12 mouse cellular contexts compared by ENCODE assay signal in the genomic region with DNA sequence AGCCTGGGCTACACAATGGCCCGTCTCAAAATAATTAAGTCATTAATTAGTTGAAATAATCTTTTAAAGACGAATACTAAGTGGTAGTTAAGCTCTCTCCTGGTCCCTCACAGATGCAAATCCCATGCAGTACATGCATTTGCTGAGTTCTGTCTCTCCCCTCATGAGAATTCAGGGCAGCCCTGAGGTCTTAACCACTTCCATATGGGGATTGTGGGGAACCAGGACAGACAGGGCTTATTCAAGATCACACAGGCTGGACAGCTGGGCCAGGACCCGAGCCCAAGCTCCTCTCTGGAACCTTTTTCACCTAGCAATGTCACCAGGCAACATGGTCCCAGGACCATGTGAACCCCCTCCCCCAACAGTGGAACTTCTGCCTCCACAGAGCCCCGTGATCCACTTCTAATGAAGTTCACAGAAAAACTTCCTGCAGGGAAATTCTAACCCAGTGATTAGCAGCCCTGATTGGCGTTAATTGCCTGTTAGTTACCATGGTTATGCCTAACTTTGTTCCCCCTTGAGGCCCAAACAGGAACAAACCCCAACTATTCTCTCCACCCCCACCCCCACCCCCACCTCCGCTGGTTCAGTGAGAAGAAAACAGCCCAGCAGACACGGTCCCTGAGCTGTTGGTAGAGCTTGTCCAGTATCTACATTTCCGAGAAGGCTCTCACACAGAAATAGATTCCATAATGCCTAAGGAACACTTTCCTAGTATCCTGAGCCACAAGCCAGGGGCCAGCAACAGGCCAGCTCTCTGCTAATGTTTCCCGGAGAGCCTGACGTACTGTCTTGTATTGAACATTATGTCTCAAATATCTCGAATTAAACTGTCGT. TPM values are rescaled to one million over a fixed set of nuclear protein-coding genes. Genes with fewer than 3 reads are reported as not detected.
DNase-seq lines count a peak whose midpoint lies in the region; ATAC-seq and TF ChIP-seq lines count a peak whose summit lies in the region.
"Had no signal": no experiment of that assay in that cellular context is flagged by ENCODE, and none has a peak within 500 bp of the region (broad histone marks: within the 10 kb centered on the region; RNA-seq: fewer than 3 reads in every experiment).

No protein-coding gene starts in this region.

- no peaks in the 10 kb centered on the region for H3K27me3 ChIP-seq in forebrain, embryonic 14.5 days (replicated peaks; ENCODE audit: control insufficient read depth, insufficient read depth, low read length)
- H3K27me3 ChIP-seq in neural tube, embryonic 14.5 days (ENCODE audit: control insufficient read depth, insufficient read depth, low read length) = no peaks in the 10 kb centered on the region
- H3K27me3 ChIP-seq: liver, embryonic 13.5 days had no signal

- TF ChIP-seq CTCF in layer of hippocampus, adult 2 months (conservative IDR thresholded peaks at IDR 0.05) = peak; percentile 33

- peak; percentile 86 for ATAC-seq in forebrain, embryonic 14.5 days
- peak; percentile 25; the same call in 1 of the 2 replicates for ATAC-seq in neural tube, embryonic 14.5 days (ENCODE audit: low read depth)
- ATAC-seq: activated CD4-positive, CD25-positive, alpha-beta regulatory T cell, adult 4 months had no signal

- no peaks in the 10 kb centered on the region for H3K9me3 ChIP-seq in forebrain, embryonic 14.5 days (replicated peaks; ENCODE audit: control insufficient read depth, low read length)
- no peaks in the 10 kb centered on the region for H3K9me3 ChIP-seq in neural tube, embryonic 14.5 days (ENCODE audit: control insufficient read depth, low read length)
- H3K9me3 ChIP-seq: liver, embryonic 13.5 days had no signal

- intact Hi-C loops in left cerebral cortex, postnatal 14 days (cut with DNase I) = no loop called here

- no peak overlapping the region for H3K4me3 ChIP-seq in layer of hippocampus, adult 2 months
- no peak overlapping the region for H3K4me3 ChIP-seq in forebrain, embryonic 14.5 days (ENCODE audit: low read depth, low read length)
- no peak overlapping the region for H3K4me3 ChIP-seq in neural tube, embryonic 14.5 days (ENCODE audit: low read depth, low read length)
- H3K4me3 ChIP-seq: erythroblast, embryonic 14.5 days; liver, embryonic 13.5 days had no signal

- H3K4me1 ChIP-seq in forebrain, embryonic 14.5 days (ENCODE audit: control insufficient read depth, insufficient read depth, low read length) = peaks cover 3% of the 10 kb centered on the region; the same call in 1 of the 2 replicates
- H3K4me1 ChIP-seq in neural tube, embryonic 14.5 days (ENCODE audit: control insufficient read depth, insufficient read depth, low read length) = no peaks in the 10 kb centered on the region
- H3K4me1 ChIP-seq: liver, embryonic 13.5 days had no signal

- H3K4me2 ChIP-seq in forebrain, embryonic 14.5 days (ENCODE audit: low read length) = no peak overlapping the region
- no peak overlapping the region for H3K4me2 ChIP-seq in neural tube, embryonic 14.5 days (ENCODE audit: low read depth, low read length)
- H3K4me2 ChIP-seq: liver, embryonic 13.5 days had no signal

- H3K9ac ChIP-seq in forebrain, embryonic 14.5 days (ENCODE audit: low read length) = no peak overlapping the region
- H3K9ac ChIP-seq in neural tube, embryonic 14.5 days (replicated peaks; ENCODE audit: low read depth, low read length) = no peak overlapping the region
- H3K9ac ChIP-seq: liver, embryonic 13.5 days had no signal

- DNase-seq in layer of hippocampus, adult 2 months (ENCODE audit: low spot score in 2 of 2) = peak in 1 of 2 experiments; percentile 11
- DNase-seq in layer of hippocampus, postnatal 10 days (ENCODE audit: low spot score in 2 of 2) = no peak
- peak; percentile 62 for DNase-seq in embryo, embryonic 10.5 days (ENCODE audit: low spot score)
- peak; percentile 78 for DNase-seq in forebrain, embryonic 14.5 days (ENCODE audit: low spot score)
- no peak for DNase-seq in left cerebral cortex, postnatal 14 days (ENCODE audit: low spot score in 2 of 2)
- no peak for DNase-seq in T-cell, adult 2 months (ENCODE audit: low spot score)
- no peak for DNase-seq in spleen, adult 12 weeks (ENCODE audit: low spot score)
- DNase-seq: liver, embryonic 13.5 days had no signal

- H3K36me3 ChIP-seq in forebrain, embryonic 14.5 days (ENCODE audit: control insufficient read depth, insufficient read depth, low read length) = no peaks in the 10 kb centered on the region
- H3K36me3 ChIP-seq in neural tube, embryonic 14.5 days (ENCODE audit: control insufficient read depth, insufficient read depth, low read length) = no peaks in the 10 kb centered on the region
- H3K36me3 ChIP-seq: liver, embryonic 13.5 days had no signal

- peak overlapping the region; percentile 77 for H3K27ac ChIP-seq in layer of hippocampus, adult 2 months
- 0 out of 2 replicates have a peak overlapping the region, but pooled peaks have one; percentile 30 for H3K27ac ChIP-seq in forebrain, embryonic 14.5 days (ENCODE audit: low read depth, low read length)
- no peak overlapping the region for H3K27ac ChIP-seq in neural tube, embryonic 14.5 days (ENCODE audit: low read depth, low read length)
- H3K27ac ChIP-seq: liver, embryonic 13.5 days; macrophage had no signal

- 15% methylated on average over 12 of the region's 12 CpGs for WGBS in forebrain, embryonic 14.5 days
- 56% methylated on average over 12 of the region's 12 CpGs for WGBS in neural tube, embryonic 14.5 days

RNA-seq across cellular contexts. Expression of gene Pdia6, which starts 27.5 kb away (rescaled TPM):
- 100 to 1,000 TPM; 122 to 139 TPM for total RNA-seq in layer of hippocampus, adult 2 months (2021)
- total RNA-seq in layer of hippocampus, postnatal 10 days (2021) = 100 to 1,000 TPM; 119 to 129 TPM
- 357 and 368 TPM in 2 replicates for polyA plus RNA-seq in forebrain, embryonic 14.5 days (2014; fragmentation: Nextera tagmentation; extraction: Ambion mirVana)
- polyA plus RNA-seq in neural tube, embryonic 14.5 days (2014; fragmentation: Nextera tagmentation; extraction: Ambion mirVana) = 216 and 281 TPM in 2 replicates
- 100 to 1,000 TPM; 111 to 132 TPM for total RNA-seq in left cerebral cortex, postnatal 14 days (2021)

Comparison
In these comparisons a context has a peak if more than half of its experiments do, and no peak if none do; other contexts are left out.
1. DNase-seq: peak in embryo, embryonic 10.5 days (single experiment) and forebrain, embryonic 14.5 days (single experiment); none in layer of hippocampus, postnatal 10 days (0 of 2), left cerebral cortex, postnatal 14 days (0 of 2), T-cell, adult 2 months (single experiment) and spleen, adult 12 weeks (single experiment).